ENCODE assay signal across 7 mouse cellular contexts in the genomic region with DNA sequence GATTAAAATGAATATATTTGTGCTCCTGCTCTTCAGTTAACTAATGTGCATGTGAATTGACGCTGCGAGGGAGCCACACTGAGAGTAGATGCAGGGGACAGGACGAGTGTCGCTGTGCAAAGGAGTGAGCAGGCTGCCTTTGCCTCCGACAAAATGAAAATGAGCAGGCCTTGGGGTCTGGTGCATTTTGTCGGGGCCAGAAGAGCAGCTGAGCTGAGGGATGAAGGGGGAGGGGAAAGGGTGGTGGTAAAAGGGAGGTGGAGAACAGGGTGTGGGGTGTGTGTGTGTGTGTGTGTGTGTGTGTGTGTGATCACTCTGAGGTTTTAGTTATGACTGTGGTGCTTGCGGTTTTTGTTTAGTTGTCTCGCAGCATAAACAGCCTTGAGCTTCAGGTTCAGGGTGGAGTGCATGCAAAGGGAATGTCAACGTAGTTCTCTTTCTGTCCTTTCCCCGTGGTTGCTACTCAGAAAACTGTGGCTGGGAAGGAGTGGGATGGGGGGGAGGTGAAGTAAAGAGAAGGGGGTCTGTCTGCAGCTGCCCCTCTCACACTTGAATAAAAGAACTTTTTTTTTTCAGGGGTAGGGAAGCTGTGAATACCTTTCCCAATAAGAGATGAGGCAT.
DNase-seq lines count a peak whose midpoint lies in the region; ATAC-seq lines count a peak whose summit lies in the region.

No protein-coding gene starts in this region.

- WGBS in forebrain, embryonic 14.5 days, result under 1% methylated on average over 10 of the region's 10 CpGs
- WGBS in neural tube, embryonic 14.5 days, result 3% methylated on average over 10 of the region's 10 CpGs

- H3K4me3 ChIP-seq in forebrain, embryonic 14.5 days (ENCODE audit: low read depth, low read length), result peak overlapping the region; percentile 21
- peak overlapping the region; percentile 20 for H3K4me3 ChIP-seq in neural tube, embryonic 14.5 days (ENCODE audit: low read depth, low read length)

- no peaks in the 10 kb centered on the region for H3K27me3 ChIP-seq in forebrain, embryonic 14.5 days (replicated peaks; ENCODE audit: control insufficient read depth, insufficient read depth, low read length)
- H3K27me3 ChIP-seq in neural tube, embryonic 14.5 days (ENCODE audit: control insufficient read depth, insufficient read depth, low read length), result no peaks in the 10 kb centered on the region

- peak overlapping the region; percentile 63 for H3K9ac ChIP-seq in forebrain, embryonic 14.5 days (ENCODE audit: low read length)
- H3K9ac ChIP-seq in neural tube, embryonic 14.5 days (replicated peaks; ENCODE audit: low read depth, low read length), result peak overlapping the region; percentile 64

- H3K36me3 ChIP-seq in forebrain, embryonic 14.5 days (ENCODE audit: control insufficient read depth, insufficient read depth, low read length), result no peaks in the 10 kb centered on the region
- H3K36me3 ChIP-seq in neural tube, embryonic 14.5 days (ENCODE audit: control insufficient read depth, insufficient read depth, low read length), result no peaks in the 10 kb centered on the region

- H3K9me3 ChIP-seq in forebrain, embryonic 14.5 days (replicated peaks; ENCODE audit: control insufficient read depth, low read length), result no peaks in the 10 kb centered on the region
- no peaks in the 10 kb centered on the region for H3K9me3 ChIP-seq in neural tube, embryonic 14.5 days (ENCODE audit: control insufficient read depth, low read length)

- ATAC-seq in forebrain, embryonic 14.5 days, result peak; percentile 69
- peak; percentile 67 for ATAC-seq in neural tube, embryonic 14.5 days (ENCODE audit: low read depth)

- peaks cover 48% of the 10 kb centered on the region for H3K4me1 ChIP-seq in forebrain, embryonic 14.5 days (ENCODE audit: control insufficient read depth, insufficient read depth, low read length)
- peaks cover 20% of the 10 kb centered on the region for H3K4me1 ChIP-seq in neural tube, embryonic 14.5 days (ENCODE audit: control insufficient read depth, insufficient read depth, low read length)

- peak; percentile 86 for DNase-seq in brain, adult 2 months (ENCODE audit: low read depth, low spot score)
- DNase-seq in cerebellum, adult 11-12 months, result peak; percentile 71
- peak; percentile 94 for DNase-seq in forebrain, embryonic 14.5 days (ENCODE audit: low spot score)
- DNase-seq in layer of hippocampus, postnatal 25 days (ENCODE audit: extremely low spot score in 1 of 2, low spot score in 1 of 2), result peak; percentile 47 to 61
- no peak for DNase-seq in adipocyte (ENCODE audit: low spot score)
- no peak for DNase-seq in testis, postnatal 10 days (ENCODE audit: low spot score)

- peak overlapping the region; percentile 57 for H3K4me2 ChIP-seq in forebrain, embryonic 14.5 days (ENCODE audit: low read length)
- H3K4me2 ChIP-seq in neural tube, embryonic 14.5 days (ENCODE audit: low read depth, low read length), result peak overlapping the region; percentile 57

- H3K27ac ChIP-seq in forebrain, embryonic 14.5 days (ENCODE audit: low read depth, low read length), result peak overlapping the region; percentile 98
- peak overlapping the region; percentile 98 for H3K27ac ChIP-seq in neural tube, embryonic 14.5 days (ENCODE audit: low read depth, low read length)

Comparison
In these comparisons a context has a peak if more than half of its experiments do, and no peak if none do; other contexts are left out.
1. DNase-seq: peak in brain, adult 2 months (single experiment), cerebellum, adult 11-12 months (single experiment), forebrain, embryonic 14.5 days (single experiment) and layer of hippocampus, postnatal 25 days (2 of 2); none in adipocyte (single experiment) and testis, postnatal 10 days (single experiment).